Mouse (Mus musculus) thymus, adult 2 months (tissue): ENCODE measurements at regions not wholly inside any gene's neighbourhood (a gene's known extent, or its start where the extent isn't known, plus 50 kb on each side); places are given as distances from the start of the nearest gene placed in this dataset.

ENCODE experiments used
- CTCF ChIP-seq: fragments of 200-500 bp; IDR thresholded peaks from 2 replicates; pipeline ENCODE4 v1.5.1; 2012; ENCODE audit warnings: mild to moderate bottlenecking, control low read depth, low read length, moderate library complexity, borderline replicate concordance; ENCODE audit not compliant: control insufficient read depth, poor library complexity, insufficient read depth; ENCODE audit errors: extremely low read depth
- POLR2A ChIP-seq: fragments of 200-500 bp; IDR thresholded peaks from 2 replicates; pipeline ENCODE4 v1.6.1; 2012; ENCODE audit warnings: mild to moderate bottlenecking, low read length, control low read depth, moderate library complexity; ENCODE audit not compliant: control insufficient read depth, poor library complexity, insufficient read depth; ENCODE audit errors: extremely low read depth

DNA sequence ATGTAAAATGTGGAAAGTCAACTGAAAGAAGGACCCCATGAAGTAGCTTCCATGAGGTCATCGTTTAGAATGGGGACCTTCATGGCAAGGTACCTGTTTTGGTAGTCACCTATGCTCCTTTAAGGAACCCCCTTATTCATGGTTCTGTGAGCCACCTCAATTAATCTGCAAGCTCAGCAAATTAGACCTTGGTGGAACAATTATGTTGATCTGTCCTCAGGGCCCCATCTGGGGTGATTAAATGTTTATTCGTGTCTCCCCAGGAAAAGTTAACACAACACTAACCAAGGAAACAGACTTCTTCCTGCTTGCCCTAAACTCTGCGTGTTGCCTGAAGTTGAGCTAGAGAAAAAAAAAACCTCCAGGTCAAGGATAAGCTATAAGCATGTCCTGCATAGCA lies 175.9 kb upstream of the Lmcd1 start:
- TF ChIP-seq CTCF = no peak
- no peak for TF ChIP-seq POLR2A
